Mouse (Mus musculus) stomach, embryonic 14.5 days (tissue): Measurements from ENCODE around the gene Prm3. TPM values are rescaled to one million over a fixed set of nuclear protein-coding genes. Genes with fewer than 3 reads are reported as not detected.

ENCODE experiments used
- ATAC-seq: fragments of 200-750 bp; cut with Nextera tagmentation; 2 replicates; pipeline ENCODE4 v1.8.0; 2017; ENCODE audit warnings: low read depth, moderate TSS enrichment; ENCODE audit not compliant: insufficient number of reproducible peaks, insufficient read depth, low FRiP score
- H3K27ac ChIP-seq: fragments of 300-500 bp; sonication (generic); 2 replicates; pipeline ENCODE4 v1.5.1; 2014; ENCODE audit warnings: mild to moderate bottlenecking, low read length, moderate library complexity, mixed read lengths
- H3K27me3 ChIP-seq: fragments of 300-500 bp; sonication (generic); 2 replicates; pipeline ENCODE4 v1.6.1; 2014; ENCODE audit warnings: low read length, control low read depth, mixed read lengths; ENCODE audit not compliant: control insufficient read depth, insufficient read depth
- H3K36me3 ChIP-seq: fragments of 300-500 bp; sonication (generic); 2 replicates; pipeline ENCODE4 v1.6.1; 2014; ENCODE audit warnings: mild to moderate bottlenecking, control low read depth, low read length, moderate library complexity, mixed read lengths; ENCODE audit not compliant: control insufficient read depth, insufficient read depth
- H3K4me1 ChIP-seq: fragments of 300-500 bp; sonication (generic); 2 replicates; pipeline ENCODE4 v1.6.1; 2014; ENCODE audit warnings: low read length, control low read depth, mixed read lengths; ENCODE audit not compliant: control insufficient read depth, insufficient read depth
- H3K4me2 ChIP-seq: fragments of 300-500 bp; sonication (generic); replicated peaks from 2 replicates; pipeline ENCODE4 v1.6.1; 2014; ENCODE audit warnings: low read depth, low read length, control low read depth
- H3K4me3 ChIP-seq: fragments of 300-500 bp; sonication (generic); 2 replicates; pipeline ENCODE4 v1.5.1; 2014; ENCODE audit warnings: low read depth, low read length, control low read depth
- H3K9ac ChIP-seq: fragments of 300-500 bp; sonication (generic); replicated peaks from 2 replicates; pipeline ENCODE4 v1.6.1; 2014; ENCODE audit warnings: low read depth, mild to moderate bottlenecking, control low read depth, low read length, moderate library complexity, mixed read lengths
- H3K9me3 ChIP-seq: fragments of 300-500 bp; sonication (generic); 2 replicates; pipeline ENCODE4 v1.6.1; 2016; ENCODE audit warnings: low read depth, low read length, control low read depth; ENCODE audit not compliant: control insufficient read depth
- WGBS: fragments of 180-500 bp; shearing (Covaris S2); extraction: QIAGEN DNeasy Blood & Tissue Kit; methylation state at CpG from one replicate; pipeline ENCODE4 v1.1.7; 2014; 5-methylcytosine and 5-hydroxymethylcytosine counted together
- polyA plus RNA-seq: library from polyadenylated mRNA; unstranded; fragments of >200 nt; fragmentation: Nextera tagmentation; extraction: Ambion mirVana; gene quantifications from 2 replicates; pipeline ENCODE4 v1.2.1, GENCODE M21; 2014

Prm3 gene
- polyA plus RNA-seq, 1 experiment from 2014 or later = not detected

DNA sequence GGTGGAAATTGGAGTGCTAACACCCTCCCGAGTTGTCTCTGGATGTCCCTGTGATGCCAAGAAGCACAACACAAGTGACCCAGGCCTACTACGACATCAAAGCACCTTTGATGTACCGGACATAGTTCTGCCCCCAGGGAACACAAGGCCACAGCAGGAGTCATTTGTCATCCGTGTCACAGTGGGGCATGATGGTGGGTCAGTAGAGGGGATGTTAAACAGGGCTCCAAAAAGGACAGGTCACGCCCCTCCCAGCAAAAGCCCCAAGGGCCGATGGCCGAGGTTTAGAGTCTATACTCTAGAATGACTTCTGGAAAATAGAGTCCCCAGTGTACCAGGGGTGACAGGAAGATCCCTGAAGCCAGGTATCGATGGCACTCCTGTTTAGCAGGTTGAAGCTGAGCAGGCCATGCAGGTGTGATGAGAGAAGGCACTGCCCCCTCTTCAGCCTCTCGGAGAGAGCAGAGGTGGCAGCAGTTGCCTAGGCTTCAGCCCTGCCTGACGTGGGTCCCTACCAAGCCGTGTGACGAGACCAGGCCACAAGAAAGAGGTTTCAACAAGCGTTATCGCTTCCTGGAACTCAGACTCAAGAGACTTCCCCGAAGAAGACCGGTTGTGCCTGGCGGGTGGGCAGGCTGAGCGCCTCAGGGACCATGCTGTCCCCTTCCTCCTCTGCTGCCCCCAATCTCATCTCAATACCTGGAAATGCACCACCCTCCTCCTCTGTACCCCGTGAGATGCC lies 18.8 kb downstream of the Prm3 start:
- Histone ChIP-seq H3K27me3 (no peaks in the 10 kb centered on the region), H3K9ac (no peak overlapping the region), H3K27ac (no peak overlapping the region), H3K4me3 (no peak overlapping the region), H3K4me2 (no peak overlapping the region), H3K4me1 (no peaks in the 10 kb centered on the region), H3K9me3 (no peaks in the 10 kb centered on the region), H3K36me3 (no peaks in the 10 kb centered on the region)
- ATAC-seq = no peak
- WGBS = 71% methylated on average over 19 of the region's 19 CpGs

DNA sequence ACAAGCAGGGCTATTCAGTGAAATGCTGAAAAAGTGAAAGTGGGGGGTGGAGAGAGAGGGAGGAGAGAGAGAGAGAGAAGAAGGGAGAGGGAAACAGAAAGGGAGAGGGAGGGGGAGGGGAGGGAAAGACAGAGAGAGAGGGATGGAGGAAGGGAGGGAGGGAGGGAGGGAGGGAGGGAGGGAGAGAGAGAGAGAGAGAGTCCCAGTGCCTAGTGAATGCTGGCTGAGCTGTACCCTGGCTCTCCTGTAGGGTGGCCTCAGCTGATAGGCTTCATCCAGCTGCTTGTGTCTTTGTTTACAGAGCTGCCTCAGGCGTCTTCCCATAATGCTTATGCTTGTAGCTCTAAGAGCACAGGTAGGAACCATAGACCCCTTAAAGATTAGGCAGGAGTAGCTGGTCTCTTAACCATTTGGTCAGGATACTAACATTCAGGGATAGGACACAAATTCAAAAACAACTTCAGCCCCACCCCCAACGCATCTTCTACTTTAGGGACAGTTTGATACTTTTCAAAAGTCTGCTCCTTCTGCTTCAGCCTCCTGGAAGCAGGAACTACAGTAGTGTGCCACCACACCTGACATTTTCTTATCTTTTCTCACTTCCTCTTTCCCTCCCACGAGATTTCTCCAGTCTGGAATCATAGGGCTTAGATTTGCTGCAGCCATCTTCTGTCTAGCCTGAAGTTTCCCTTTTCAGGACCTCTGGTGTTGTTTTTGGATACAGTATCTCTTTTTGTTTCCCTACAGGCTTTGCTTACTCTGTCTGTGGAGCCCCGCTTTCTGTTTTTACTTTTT lies 20.0 kb downstream of the Prm3 start:
- ATAC-seq = peak; percentile 38; the same call in 1 of the 2 replicates
- Histone ChIP-seq H3K9ac (no peak overlapping the region), H3K27me3 (no peaks in the 10 kb centered on the region), H3K36me3 (no peaks in the 10 kb centered on the region), H3K27ac (no peak overlapping the region; the same call in 1 of the 2 replicates), H3K4me3 (no peak overlapping the region), H3K4me1 (no peaks in the 10 kb centered on the region), H3K9me3 (no peaks in the 10 kb centered on the region), H3K4me2 (no peak overlapping the region)
- 37% methylated on average over 4 of the region's 4 CpGs for WGBS

DNA sequence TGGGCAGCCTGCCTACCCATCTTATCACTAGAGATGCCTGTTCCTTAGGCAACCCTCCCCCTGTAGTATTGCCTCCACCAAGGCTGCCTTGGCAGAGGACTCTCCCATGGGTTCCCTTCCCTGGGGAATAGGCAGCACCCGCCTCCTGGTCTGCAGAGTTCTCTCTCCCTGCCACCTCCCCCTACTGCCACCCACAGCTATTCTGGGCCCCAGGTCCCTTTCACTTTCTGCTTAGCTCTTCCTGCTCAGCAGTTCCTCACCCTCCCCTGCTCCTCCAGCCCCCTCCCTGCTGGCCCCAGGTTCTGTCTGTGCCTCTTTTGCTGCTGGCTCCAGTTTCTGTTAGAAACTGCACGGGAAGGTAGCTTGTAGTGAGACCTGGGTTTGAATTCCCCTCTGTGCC lies 21.1 kb downstream of the Prm3 start:
- H3K36me3 ChIP-seq = no peaks in the 10 kb centered on the region
- H3K9ac ChIP-seq = no peak overlapping the region
- 45% methylated on average over 2 of the region's 2 CpGs for WGBS
- no peak overlapping the region for H3K4me2 ChIP-seq
- H3K4me3 ChIP-seq = no peak overlapping the region
- H3K9me3 ChIP-seq = no peaks in the 10 kb centered on the region
- no peak for ATAC-seq
- no peaks in the 10 kb centered on the region for H3K27me3 ChIP-seq
- H3K4me1 ChIP-seq = 0 out of 2 replicates have a peak, but pooled peaks cover 2% of the 10 kb centered on the region
- H3K27ac ChIP-seq = no peak overlapping the region

DNA sequence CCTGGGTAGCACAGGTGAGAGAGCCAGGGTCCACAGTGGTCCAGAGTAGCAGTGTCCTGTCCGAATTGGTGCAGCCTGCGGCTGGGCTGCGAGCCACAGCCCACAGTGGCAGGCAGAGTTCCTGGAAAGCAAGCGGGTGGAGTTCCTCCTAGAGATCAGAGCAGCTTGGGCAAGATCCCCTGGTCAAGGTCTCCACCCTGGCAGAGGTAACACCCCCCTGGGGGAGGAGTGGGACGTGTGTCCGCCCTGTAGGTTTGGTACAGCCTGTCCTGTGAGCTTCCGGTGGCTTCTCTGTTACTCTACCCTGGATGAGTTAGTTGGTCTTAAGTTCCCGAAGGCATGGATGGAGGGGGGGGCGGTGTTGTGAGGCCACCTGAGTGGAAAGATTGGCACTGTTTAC lies 21.9 kb downstream of the Prm3 start:
- H3K4me2 ChIP-seq = no peak overlapping the region
- no peaks in the 10 kb centered on the region for H3K36me3 ChIP-seq
- no peak overlapping the region for H3K4me3 ChIP-seq
- no peak overlapping the region for H3K27ac ChIP-seq
- no peaks in the 10 kb centered on the region for H3K27me3 ChIP-seq
- H3K4me1 ChIP-seq = peaks cover 6% of the 10 kb centered on the region; the same call in 1 of the 2 replicates
- no peaks in the 10 kb centered on the region for H3K9me3 ChIP-seq
- ATAC-seq = no peak
- no peak overlapping the region for H3K9ac ChIP-seq
- WGBS = 48% methylated on average over 9 of the region's 9 CpGs

DNA sequence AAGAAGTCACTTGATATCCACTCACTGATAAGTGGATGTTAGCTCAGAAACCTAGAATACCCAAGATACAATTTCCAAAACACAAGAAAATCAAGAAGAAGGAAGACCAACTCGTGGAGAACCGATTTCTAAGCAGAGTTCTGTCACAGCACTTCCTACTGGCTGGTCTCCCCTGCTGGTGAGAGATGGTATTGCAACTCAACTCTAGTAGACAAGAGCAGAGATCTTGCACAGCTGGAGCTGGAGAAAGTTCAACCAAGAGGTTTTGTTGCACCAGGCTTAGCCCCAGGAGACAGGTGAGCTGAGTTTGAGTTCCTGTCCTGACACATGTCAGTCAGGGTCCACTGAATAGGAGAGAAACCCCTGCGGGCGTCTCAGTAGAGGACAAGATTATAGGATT lies 23.6 kb downstream of the Prm3 start:
- Histone ChIP-seq H3K36me3 (no peaks in the 10 kb centered on the region), H3K4me1 (peaks cover 7% of the 10 kb centered on the region; the same call in 1 of the 2 replicates), H3K27ac (no peak overlapping the region), H3K9me3 (no peaks in the 10 kb centered on the region), H3K9ac (no peak overlapping the region), H3K4me3 (no peak overlapping the region), H3K27me3 (no peaks in the 10 kb centered on the region), H3K4me2 (no peak overlapping the region)
- ATAC-seq = no peak; the same call in 1 of the 2 replicates
- WGBS = 53% methylated on average over 4 of the region's 4 CpGs

DNA sequence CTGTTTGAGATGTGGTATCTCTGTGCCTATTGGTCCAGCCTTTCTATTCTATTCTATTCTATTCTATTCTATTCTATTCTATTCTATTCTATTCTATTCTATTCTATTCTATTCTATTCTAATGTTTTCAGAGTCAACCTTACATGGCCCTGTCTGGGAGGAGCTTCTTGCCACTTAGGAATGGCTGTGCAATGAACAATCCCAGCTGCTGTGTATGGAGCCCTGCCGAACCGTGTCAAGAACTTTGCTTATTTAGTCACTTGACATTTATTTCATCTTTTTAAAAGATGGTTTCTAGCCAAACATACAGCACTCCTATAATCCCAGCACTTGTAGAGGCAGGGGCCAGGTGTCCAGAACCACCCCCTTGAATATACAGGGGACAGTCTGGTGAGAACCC lies 26.4 kb downstream of the Prm3 start:
- Histone ChIP-seq H3K4me3 (no peak overlapping the region), H3K4me2 (no peak overlapping the region), H3K27ac (no peak overlapping the region), H3K4me1 (peaks cover 7% of the 10 kb centered on the region; the same call in 1 of the 2 replicates), H3K27me3 (no peaks in the 10 kb centered on the region), H3K36me3 (no peaks in the 10 kb centered on the region), H3K9ac (no peak overlapping the region), H3K9me3 (no peaks in the 10 kb centered on the region)
- WGBS = 11% methylated on average over 2 of the region's 2 CpGs
- no peak; the same call in 1 of the 2 replicates for ATAC-seq

DNA sequence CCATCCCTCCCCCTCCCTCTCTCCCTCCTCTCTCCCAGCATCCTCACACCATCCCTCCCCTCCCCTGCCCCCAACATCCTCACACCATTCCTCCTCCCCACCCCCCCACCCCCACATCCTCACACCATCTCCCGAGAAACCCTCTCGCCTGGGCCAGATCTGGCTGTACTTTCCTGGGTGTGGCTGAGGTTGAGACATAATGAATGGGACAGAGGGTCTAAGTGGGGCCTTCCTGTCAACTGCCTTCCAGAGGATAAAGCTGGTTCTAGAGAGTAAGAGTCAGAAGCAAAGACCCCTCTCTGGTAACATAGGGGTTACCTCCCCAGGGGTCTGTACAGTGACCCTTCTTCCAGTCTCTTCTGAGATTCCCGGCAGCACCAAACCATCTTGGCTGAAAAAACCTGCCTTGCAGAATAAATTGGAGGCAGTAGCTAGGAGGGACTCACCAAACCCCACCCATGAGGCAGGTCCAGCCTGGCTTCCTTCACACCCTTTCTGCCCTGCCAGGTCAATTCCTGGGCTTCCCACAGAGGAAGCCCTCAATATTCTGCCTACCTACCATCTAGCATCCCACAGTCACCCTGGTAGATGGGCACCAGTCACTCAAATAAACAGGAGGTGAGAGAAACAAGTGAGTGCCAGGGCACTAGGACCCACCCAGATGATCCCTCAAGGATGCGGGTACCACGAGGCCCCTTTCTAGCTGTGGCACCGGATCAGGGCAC lies 27.0 kb downstream of the Prm3 start:
- Histone ChIP-seq H3K4me2 (no peak overlapping the region), H3K4me1 (peaks cover 7% of the 10 kb centered on the region; the same call in 1 of the 2 replicates), H3K36me3 (no peaks in the 10 kb centered on the region), H3K9me3 (no peaks in the 10 kb centered on the region), H3K4me3 (no peak overlapping the region), H3K27me3 (no peaks in the 10 kb centered on the region), H3K27ac (no peak overlapping the region), H3K9ac (no peak overlapping the region)
- ATAC-seq = no peak
- WGBS = 44% methylated on average over 6 of the region's 6 CpGs

DNA sequence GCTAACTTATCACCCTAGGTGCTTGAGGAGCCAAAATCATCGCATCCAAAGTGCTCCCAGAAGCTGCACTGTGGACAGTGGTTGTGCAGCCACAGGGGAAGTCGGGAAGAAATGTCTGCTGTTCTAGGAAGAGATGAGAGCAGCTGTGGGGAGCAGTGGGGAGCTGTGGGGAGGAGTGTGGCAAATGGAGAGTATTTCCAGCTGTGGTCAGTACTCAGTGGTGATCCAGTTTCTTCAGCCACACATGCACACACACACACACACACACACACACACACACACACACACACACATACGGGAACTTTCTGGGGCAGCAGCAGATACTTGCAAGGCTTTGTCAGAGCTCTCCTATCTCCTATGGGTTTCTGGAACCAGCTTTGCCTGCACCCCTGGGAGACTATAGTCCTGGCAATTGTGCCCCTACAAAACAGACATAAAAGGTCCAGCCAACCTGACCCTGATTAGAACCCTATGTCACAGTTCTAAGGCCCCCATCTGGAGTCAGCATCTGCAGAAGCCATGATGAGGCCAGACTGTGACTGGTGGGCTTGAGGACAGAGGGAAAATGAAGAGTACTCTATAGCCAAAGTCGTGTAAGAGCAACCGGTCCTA lies 28.0 kb downstream of the Prm3 start:
- H3K4me2 ChIP-seq = no peak overlapping the region
- H3K9me3 ChIP-seq = no peaks in the 10 kb centered on the region
- peaks cover 7% of the 10 kb centered on the region; the same call in 1 of the 2 replicates for H3K4me1 ChIP-seq
- no peak overlapping the region for H3K9ac ChIP-seq
- no peak overlapping the region for H3K27ac ChIP-seq
- 65% methylated on average over 5 of the region's 5 CpGs for WGBS
- no peaks in the 10 kb centered on the region for H3K27me3 ChIP-seq
- no peak overlapping the region for H3K4me3 ChIP-seq
- no peaks in the 10 kb centered on the region for H3K36me3 ChIP-seq
- no peak for ATAC-seq
